Mouse (Mus musculus): Measurements from ENCODE around the gene Npdc1. TPM values are rescaled to one million over a fixed set of nuclear protein-coding genes. Genes with fewer than 3 reads are reported as not detected.

Npdc1 gene
- total RNA-seq, 2 experiments from 2014 or later, result 25.7 to 27.9 TPM

GRCm38 (mm10) chr2:25429435-25430180 lies 30.5 kb downstream of the Npdc1 start:
- peak in 1 of 2 experiments; percentile 15 for DNase-seq

DNA sequence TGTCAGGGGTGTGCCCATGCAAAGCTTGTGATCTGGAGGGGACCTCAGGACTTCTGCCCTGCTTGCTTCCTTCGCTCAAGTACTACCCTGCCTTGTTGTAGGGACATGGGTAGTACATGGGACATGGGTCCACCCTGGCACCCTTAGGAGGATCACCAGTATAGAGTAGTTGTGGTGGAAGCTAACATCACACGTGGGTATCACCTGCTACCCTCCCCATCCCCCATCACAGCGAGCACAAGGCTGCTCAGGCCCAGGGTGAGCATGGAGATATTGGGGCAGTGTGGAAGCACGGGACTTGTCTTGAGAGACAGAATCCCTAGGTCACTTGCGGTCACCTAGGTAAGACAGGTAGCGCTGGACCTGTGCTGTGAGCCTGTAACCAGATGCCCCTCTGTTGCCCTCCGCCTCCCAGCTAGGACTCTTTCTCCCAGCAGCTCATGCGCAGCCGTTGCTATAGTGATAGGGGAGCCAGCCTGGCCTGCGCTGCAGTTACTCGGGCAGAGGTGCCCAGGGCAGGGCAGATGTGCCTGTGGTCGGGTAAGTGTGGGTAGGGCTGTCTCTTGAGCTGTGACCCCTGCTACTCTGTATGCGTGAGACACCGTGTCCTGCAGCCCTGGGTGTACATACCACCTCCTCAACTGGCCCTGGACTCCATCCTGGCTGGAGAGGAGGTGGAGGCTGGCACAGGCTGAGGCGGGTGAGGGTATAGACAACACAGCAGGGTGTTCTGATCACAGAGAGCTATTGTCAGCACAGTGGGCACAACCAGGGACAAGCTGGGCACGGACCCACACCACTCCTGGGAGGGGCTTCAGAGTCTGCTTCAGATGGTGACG lies 31.5 kb downstream of the Npdc1 start:
- DNase-seq, result no peak

DNA sequence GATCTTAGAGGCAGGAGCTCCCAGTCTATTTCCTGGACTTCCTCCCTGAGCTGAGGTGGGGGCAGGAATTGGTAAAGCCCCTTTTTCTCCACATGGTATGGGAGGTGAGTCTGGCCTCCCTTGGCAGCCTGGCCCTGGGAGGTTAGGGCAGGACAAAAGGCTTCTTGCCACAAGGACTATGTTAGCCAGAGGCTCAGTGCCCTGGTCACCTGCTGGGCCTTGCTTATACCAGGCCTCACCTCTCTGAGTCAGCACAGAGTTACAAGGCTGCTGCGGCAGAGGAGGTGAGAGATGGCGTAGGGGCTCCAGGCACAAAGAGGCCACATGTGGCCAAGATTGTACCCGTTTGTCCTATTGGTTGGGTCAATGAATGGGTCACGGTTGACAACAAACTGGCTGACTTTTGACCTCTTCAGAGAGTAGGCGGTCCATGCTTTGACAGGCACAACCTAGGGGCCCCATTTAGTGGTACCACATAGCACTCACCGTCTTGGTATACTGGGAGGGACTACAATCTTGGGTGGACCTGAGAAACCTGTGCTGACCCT lies 32.2 kb downstream of the Npdc1 start:
- DNase-seq, result no peak

- no peak for DNase-seq
Measured at GRCm38 (mm10) chr2:25432326-25433098, 33.4 kb downstream of the Npdc1 start.

DNA sequence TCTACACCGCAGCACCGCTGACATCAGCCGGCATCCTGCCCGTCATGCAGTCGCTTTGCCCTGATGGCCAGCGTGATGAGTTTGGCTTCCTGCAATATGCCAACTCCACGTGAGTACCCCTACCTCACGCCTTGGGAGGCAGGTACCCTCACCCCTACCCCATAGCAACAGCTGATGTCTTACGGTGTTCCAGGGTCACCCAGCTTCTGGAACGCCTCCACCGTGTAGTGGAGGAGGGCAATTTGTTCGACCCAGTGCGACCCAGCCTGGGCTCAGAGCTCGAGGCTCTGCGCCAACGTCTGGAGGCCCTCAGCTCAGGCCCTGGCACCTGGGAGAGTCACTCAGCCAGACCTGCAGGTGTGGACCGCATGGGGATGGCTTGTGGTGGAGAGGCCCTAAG lies 34.0 kb downstream of the Npdc1 start:
- no peak for DNase-seq

GRCm38 (mm10) chr2:25434292-25434691 lies 35.1 kb downstream of the Npdc1 start:
- no peak for DNase-seq

- DNase-seq, result no peak
Measured at GRCm38 (mm10) chr2:25436286-25436820, 37.2 kb downstream of the Npdc1 start.

- no peak for DNase-seq
Measured at GRCm38 (mm10) chr2:25441067-25441466, 41.9 kb downstream of the Npdc1 start.

DNA sequence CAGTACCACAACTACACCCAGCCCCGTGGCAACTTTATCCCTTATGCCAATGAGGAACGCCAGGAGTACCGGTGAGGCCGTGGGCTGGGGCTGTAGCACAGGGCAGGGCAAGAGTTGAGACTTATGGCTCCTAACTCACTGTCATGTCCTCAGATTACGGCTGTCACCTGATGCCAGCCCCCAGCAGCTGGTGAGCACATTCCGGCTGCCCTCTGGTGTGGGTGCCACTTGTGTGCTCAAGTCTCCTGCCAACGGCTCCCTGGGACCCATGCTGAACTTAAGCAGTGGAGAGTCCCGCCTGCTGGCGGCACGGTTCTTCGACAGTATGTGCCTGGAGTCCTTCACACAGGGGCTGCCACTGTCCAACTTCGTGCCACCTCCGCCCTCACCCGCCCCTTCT lies 43.5 kb downstream of the Npdc1 start:
- DNase-seq, result no peak

DNA sequence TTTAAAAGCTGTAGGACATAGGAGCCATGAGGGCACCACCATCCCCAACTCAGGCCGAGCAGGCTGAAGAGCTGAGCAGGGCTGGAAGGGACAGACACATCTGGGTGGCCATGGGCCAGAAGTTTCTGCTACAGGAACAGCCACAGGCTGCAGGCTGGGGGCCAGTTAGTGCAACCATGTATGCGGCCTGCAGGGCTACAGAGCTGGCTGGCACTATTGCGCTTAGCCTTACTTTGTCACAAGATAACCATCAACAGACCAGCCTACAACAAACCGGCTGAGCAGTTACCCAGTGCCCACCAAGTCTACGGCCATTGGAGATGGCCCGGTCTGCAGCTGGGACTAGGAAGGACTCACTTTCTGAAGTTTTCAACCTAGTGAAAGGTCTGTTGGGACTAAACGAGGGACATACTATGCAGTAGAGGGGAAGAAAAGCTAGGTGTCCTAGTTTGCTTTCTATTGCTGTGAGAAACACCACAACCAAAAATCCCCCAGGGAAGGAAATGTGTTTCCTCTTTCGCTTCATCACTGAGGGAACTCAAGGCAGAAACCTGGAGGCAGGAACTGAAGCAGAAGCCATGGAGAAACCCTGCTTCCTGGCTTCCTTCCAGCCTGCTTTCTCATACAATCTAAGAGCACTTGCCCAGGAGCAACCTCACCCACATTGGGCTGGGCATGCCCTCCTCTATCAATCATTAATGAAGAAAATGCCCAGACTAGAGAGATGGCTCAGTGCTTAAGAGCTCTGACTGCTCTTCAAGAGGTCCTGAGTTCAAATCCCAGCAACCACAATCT lies 51.9 kb downstream of the Npdc1 start:
- no peak for DNase-seq

DNA sequence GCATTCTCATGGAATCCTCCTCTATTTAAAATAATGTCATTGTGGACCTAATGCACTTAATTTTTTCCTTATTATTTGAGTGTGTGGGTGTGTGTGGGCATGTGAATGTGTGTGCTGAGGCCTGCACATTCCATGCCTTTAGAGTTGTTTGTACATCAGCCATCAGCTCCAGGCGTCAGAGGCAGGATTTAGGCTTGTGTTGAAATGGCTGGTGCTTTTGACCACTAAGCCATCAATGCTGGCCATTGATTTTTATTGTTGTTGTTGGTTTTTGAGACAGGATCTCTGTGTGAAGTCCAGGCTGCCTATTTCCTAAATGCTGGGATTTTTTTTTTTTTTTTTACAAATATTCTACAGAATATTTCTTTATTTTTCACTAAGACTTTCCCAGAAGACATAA lies 53.8 kb downstream of the Npdc1 start:
- no peak for DNase-seq

DNA sequence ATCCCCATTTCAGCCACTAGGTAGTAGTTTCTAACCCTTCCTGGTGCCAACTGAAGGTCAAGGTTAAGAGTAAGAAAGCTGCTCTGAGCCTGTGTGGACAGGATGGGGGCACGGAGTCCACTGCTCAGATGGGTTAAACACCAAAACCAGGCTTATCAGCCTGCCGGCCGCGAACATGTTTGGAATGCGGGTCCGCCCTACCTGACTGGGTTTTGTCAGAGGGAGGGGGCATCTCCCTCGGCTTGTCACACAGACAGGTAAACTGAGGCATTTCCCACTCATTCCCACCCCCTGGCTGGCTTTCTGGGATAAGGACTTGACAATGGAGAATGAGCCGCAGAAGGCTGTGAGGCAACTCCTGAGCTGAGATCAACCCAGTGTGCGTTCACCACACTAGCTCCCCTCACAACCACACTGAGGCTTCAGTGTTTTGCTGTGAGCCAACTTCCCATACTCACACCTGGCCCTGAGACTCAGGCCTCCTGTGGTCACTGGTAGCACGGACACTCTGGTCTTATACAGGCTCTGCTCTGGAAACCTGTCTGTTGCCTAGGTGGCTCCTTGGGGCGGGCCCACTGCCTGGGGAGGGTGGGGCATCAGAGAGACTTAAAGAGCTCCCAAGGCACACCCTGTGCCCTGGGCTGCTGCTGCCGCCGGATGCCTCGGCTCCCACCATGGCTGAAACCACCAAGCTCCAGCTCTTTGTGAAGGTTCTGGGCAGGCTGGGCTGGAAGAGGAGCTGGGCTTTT lies 57.2 kb downstream of the Npdc1 start, which contains the start of gene Clic3:
Gene Clic3, plus strand, starts transcription at position 634 of the 749 bp plus-strand sequence.
- DNase-seq, result no peak

- DNase-seq, result peak in 1 of 2 experiments; percentile 19
Measured at GRCm38 (mm10) chr2:25457022-25457896, 58.1 kb downstream of the Npdc1 start.

GRCm38 (mm10) chr2:25458911-25459310 lies 59.8 kb downstream of the Npdc1 start:
- DNase-seq, result peak; percentile 60 to 62

Small RNA genes within 50 kb of the gene (microRNA-seq; reads per million reads assigned to microRNA genes)
- gene Mir3087, result 0 to 0.81 reads per million in 2 experiments

Other genes with a start within 250 kb of the Npdc1 start
- gene Nrarp, start 218.6 kb upstream of the Npdc1 start, total RNA-seq (2021), result 1 to 10 TPM; 6.9 to 8.3 TPM
- gene Tor4a, start 202.5 kb upstream of the Npdc1 start, total RNA-seq (2021), result 1 to 10 TPM; 4.0 to 4.6 TPM
- gene Nelfb, start 187.9 kb upstream of the Npdc1 start, total RNA-seq (2021), result 10 to 100 TPM; 40.8 to 45.8 TPM
- not detected for gene Stpg3, start 184.7 kb upstream of the Npdc1 start, total RNA-seq (2021)
- not detected for gene Fam166a, start 180.6 kb upstream of the Npdc1 start, total RNA-seq (2021)
- gene Tubb4b, start 174.6 kb upstream of the Npdc1 start, total RNA-seq (2021), result 100 to 1,000 TPM; 289 to 308 TPM
- not detected for gene Slc34a3, start 165.0 kb upstream of the Npdc1 start, total RNA-seq (2021)
- gene Rnf224, start 162.6 kb upstream of the Npdc1 start, total RNA-seq (2021), result not detected
- gene Rnf208, start 157.1 kb upstream of the Npdc1 start, total RNA-seq (2021), result 1 to 10 TPM; 1.5 to 1.7 TPM
- gene Cysrt1, start 156.9 kb upstream of the Npdc1 start, total RNA-seq (2021), result not detected
- gene AL732309.1, start 152.5 kb upstream of the Npdc1 start, total RNA-seq (2021), result 1 to 10 TPM; 1.9 to 2.4 TPM
- gene Tmem203, start 143.9 kb upstream of the Npdc1 start, total RNA-seq (2021), result 10 to 100 TPM; 14.8 to 15.2 TPM
- 1 to 10 TPM; 7.4 to 7.7 TPM for gene Tprn, start 136.7 kb upstream of the Npdc1 start, total RNA-seq (2021)
- 10 to 100 TPM; 38.2 to 42.6 TPM for gene Ssna1, start 126.9 kb upstream of the Npdc1 start, total RNA-seq (2021)
- gene Anapc2, start 126.9 kb upstream of the Npdc1 start, total RNA-seq (2021), result 10 to 100 TPM; 35.3 to 38.8 TPM
- gene Tmem210, start 111.2 kb upstream of the Npdc1 start, total RNA-seq (2021), result not detected
- under 1 TPM in 1 of 2 experiments, not detected in 1; 0.23 TPM for gene Lrrc26, start 109.4 kb upstream of the Npdc1 start, total RNA-seq (2021)
- not detected for gene Grin1, start 80.2 kb upstream of the Npdc1 start, total RNA-seq (2021)
- gene Man1b1, start 67.0 kb upstream of the Npdc1 start, total RNA-seq (2021), result 10 to 100 TPM; 20.8 to 23.6 TPM
- 1 to 10 TPM; 5.9 to 7.0 TPM for gene Dpp7, start 43.0 kb upstream of the Npdc1 start, total RNA-seq (2021)
- gene Uap1l1, start 33.7 kb upstream of the Npdc1 start, total RNA-seq (2021), result 10 to 100 TPM; 10.3 to 11.8 TPM
- not detected for gene Sapcd2, start 27.0 kb upstream of the Npdc1 start, total RNA-seq (2021)
- 10 to 100 TPM; 13.7 to 14.5 TPM for gene Entpd2, start 3.5 kb upstream of the Npdc1 start, total RNA-seq (2021)
- 1 to 10 TPM in 1 of 2 experiments, not detected in 1; 1.1 TPM for gene Fut7, start 23.9 kb downstream of the Npdc1 start, total RNA-seq (2021)
- gene Abca2, start 29.4 kb downstream of the Npdc1 start, total RNA-seq (2021), result 10 to 100 TPM; 41.4 to 43.2 TPM
- gene Clic3, start 57.5 kb downstream of the Npdc1 start, total RNA-seq (2021), result 1 to 10 TPM in 1 of 2 experiments, under 1 TPM in 1; 0.82 to 1.7 TPM
- gene Paxx, start 61.7 kb downstream of the Npdc1 start, total RNA-seq (2021), result 10 to 100 TPM; 22.6 to 28.7 TPM
- gene Ptgds, start 70.7 kb downstream of the Npdc1 start, total RNA-seq (2021), result 100 to 1,000 TPM; 450 to 656 TPM
- not detected for gene Lcn12, start 94.6 kb downstream of the Npdc1 start, total RNA-seq (2021)
- 10 to 100 TPM; 82.0 to 93.6 TPM for gene Fbxw5, start 101.4 kb downstream of the Npdc1 start, total RNA-seq (2021)
- 1 to 10 TPM; 1.1 to 2.3 TPM for gene C8g, start 102.4 kb downstream of the Npdc1 start, total RNA-seq (2021)
- gene Traf2, start 147.6 kb downstream of the Npdc1 start, total RNA-seq (2021), result 10 to 100 TPM; 15.7 to 17.6 TPM
- 100 to 1,000 TPM; 223 to 241 TPM for gene Edf1, start 158.5 kb downstream of the Npdc1 start, total RNA-seq (2021)
- gene Mamdc4, start 175.5 kb downstream of the Npdc1 start, total RNA-seq (2021), result 1 to 10 TPM in 1 of 2 experiments, under 1 TPM in 1; 0.55 to 1.4 TPM
- gene Phpt1, start 175.9 kb downstream of the Npdc1 start, total RNA-seq (2021), result 10 to 100 TPM; 55.9 to 72.5 TPM
- under 1 TPM; 0.10 to 0.46 TPM for gene Ajm1, start 182.4 kb downstream of the Npdc1 start, total RNA-seq (2021)
- 10 to 100 TPM; 63.5 to 63.8 TPM for gene Rabl6, start 209.2 kb downstream of the Npdc1 start, total RNA-seq (2021)
- gene Ccdc183, start 218.3 kb downstream of the Npdc1 start, total RNA-seq (2021), result not detected
- 10 to 100 TPM; 33.9 to 37.9 TPM for gene Tmem141, start 222.7 kb downstream of the Npdc1 start, total RNA-seq (2021)
- gene Fcna, start 228.7 kb downstream of the Npdc1 start, total RNA-seq (2021), result 1 to 10 TPM; 7.1 to 8.1 TPM